Mouse (Mus musculus): Measurements from ENCODE around the gene Hmga1b. TPM values are rescaled to one million over a fixed set of nuclear protein-coding genes. Genes with fewer than 3 reads are reported as not detected.

Gene Hmga1b
- polyA plus RNA-seq (2012; rRNA removed), result 1.5 and 3.1 TPM in 2 replicates

GRCm38 (mm10) chr11:120762672-120763041 lies at the start of gene Hmga1b:
Gene Hmga1b, plus strand, starts transcription at chr11:120762794.

GRCm38 (mm10) chr11:120713580-120714518 lies 48.7 kb upstream of the Hmga1b start, which contains the start of the genes Cenpx and Lrrc45:
Gene Cenpx, minus strand, starts transcription at chr11:120713738.
Gene Lrrc45, plus strand, starts transcription at chr11:120713925.

DNA sequence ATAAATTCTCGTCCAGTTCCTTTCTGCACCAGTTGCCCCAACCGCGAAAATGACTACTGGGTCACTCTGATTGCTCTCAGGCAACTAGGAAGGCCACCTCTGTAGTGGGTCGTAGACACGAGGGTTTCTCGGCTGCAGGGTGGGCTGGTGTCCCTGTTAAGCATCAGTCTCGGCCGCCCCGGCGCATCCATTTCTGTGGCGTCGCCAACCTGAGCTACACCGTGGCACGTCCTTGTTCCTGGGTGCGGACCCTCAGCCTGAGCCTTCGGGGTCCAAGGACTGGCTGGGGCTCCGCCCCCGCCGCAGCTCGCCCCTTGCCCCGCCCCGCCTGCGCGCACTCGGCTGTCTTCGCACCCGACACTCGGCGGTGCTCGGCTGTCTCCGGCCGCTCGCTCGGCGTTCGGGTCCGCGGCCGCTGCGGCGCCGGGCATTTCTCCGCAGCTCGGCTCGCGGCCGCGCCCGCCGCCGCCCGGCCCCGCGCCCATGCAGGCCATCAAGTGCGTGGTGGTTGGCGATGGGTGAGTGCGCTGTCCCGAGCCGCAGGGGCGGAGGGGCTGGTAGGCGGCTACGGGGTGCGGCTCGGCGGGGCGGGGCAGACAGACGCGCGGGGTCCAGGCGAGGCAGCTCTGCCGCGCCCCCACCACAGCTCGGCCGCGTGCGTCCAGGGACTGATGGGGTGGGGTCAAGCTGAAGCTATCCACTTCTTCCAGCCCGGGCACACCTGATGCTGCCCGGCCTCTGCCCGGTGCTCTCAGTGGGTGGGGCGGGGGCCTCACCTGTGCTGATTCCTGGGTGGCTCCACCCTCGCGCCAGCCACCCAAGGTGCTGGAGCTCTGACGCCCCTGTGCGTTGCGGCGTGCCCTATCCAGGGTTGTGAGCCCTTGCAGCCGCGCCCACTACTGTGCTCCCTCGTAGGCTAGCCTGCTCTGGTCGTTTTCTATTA lies 41.2 kb upstream of the Hmga1b start, which contains the start of gene Rac3:
TSS of gene Rac3 (plus strand) at position 347 of the 943 bp plus-strand sequence.

GRCm38 (mm10) chr11:120727169-120727527 lies 35.4 kb upstream of the Hmga1b start, which contains the start of gene Dcxr:
Gene Dcxr, minus strand, starts transcription at chr11:120727281.

DNA sequence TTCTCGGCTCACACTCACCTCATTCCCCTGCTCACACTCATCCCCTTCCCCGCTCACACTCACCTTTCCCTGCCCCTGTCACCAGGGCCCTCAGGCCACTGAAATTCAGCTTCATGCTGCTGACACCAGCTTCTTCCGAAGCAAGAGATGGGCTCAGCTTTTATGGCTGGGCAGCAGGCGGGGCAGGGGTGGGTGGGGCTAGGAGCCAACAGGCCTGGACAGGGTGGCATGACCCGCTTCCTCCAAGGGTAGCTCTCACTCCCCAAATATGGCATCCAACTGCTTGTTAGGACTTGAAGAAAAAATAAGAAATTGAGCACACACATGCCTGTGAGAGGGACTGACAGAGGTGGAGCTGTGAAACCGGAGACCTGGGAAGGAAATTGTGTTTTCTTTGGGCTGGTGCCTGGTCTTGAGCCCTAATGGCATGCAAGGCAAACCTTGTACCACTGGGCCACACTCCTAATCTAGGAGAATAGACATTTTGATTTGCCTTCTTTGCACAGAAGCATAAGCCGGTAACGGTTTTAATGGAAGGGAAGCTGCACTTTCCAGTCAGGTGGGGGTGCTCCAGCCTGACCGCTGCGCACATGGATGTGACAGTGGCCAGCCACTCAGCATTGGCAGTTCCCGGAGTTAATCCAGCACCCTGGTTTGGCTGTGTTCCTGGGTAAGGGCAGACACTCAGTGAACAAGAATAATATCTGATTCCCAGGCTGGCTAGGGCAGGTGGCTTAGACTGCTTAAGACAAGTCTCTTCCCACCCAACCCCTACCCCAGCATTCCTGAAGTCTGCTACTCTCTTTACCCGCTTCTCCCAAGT lies 30.5 kb upstream of the Hmga1b start, which contains the start of gene Cbr2:
TSS of gene Cbr2 (minus strand) at position 257 of the 823 bp plus-strand sequence.

DNA sequence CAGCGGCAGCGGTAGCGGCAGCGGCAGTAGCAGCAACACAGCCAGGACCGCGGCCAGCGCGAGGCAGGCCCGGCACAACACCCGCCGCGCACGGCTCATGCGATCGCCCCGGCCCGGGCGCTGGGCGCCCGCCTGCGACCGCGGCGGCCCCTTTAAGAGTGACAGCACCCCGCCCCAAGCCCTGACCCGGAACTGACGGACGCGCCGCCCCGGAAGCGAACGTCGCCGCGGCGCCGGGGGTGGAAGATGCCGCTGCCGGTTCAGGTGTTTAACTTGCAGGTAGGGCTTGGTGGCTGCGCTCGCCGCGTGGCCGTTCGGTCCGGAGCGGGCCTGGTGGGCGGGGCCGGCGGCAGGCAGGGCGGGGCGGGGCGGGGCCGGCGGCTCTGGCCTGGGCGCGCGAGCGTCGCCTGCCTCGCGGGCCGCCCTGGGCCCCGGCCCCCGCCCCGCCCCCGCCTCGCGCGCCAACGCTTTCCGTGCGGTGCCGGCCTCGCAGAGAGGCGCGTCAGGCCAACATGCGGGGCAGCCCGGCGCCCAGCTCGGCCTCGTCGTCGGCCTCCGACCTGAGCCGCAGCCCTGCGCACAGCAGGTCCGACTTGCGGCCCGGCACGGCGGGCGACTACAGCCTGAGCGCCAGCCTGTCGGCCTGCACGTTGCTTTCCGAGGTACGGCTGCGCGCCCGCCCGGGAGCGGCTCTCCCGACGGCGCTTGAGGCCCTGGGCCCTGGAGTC lies 21.6 kb downstream of the Hmga1b start, which contains the start of the genes Rfng and Gps1:
TSS of gene Rfng (minus strand) at position 144 of the 728 bp plus-strand sequence.
TSS of gene Gps1 (plus strand) at position 209 of the 728 bp plus-strand sequence.

GRCm38 (mm10) chr11:120795756-120796613 lies 33.4 kb downstream of the Hmga1b start, which contains the start of gene Dus1l:
Gene Dus1l, minus strand, starts transcription at chr11:120796403.

Other genes with a start within 250 kb of the Hmga1b start
- gene Gcgr, start 232.1 kb upstream of the Hmga1b start, polyA plus RNA-seq (2012; rRNA removed), result 0.35 and 0.95 TPM in 2 replicates
- gene Mcrip1, start 213.1 kb upstream of the Hmga1b start, polyA plus RNA-seq (2012; rRNA removed), result 51.3 and 59.4 TPM in 2 replicates
- 0.22 TPM in 1 of 2 replicates, not detected in the other for gene Ppp1r27, start 211.7 kb upstream of the Hmga1b start, polyA plus RNA-seq (2012; rRNA removed)
- gene P4hb, start 189.5 kb upstream of the Hmga1b start, polyA plus RNA-seq (2012; rRNA removed), result 238 and 254 TPM in 2 replicates
- 643 and 823 TPM in 2 replicates for gene Arhgdia, start 181.2 kb upstream of the Hmga1b start, polyA plus RNA-seq (2012; rRNA removed)
- gene Alyref, start 164.4 kb upstream of the Hmga1b start, polyA plus RNA-seq (2012; rRNA removed), result 25.4 and 31.6 TPM in 2 replicates
- 119 and 133 TPM in 2 replicates for gene Anapc11, start 164.4 kb upstream of the Hmga1b start, polyA plus RNA-seq (2012; rRNA removed)
- 5.5 and 6.3 TPM in 2 replicates for gene Npb, start 154.3 kb upstream of the Hmga1b start, polyA plus RNA-seq (2012; rRNA removed)
- gene Pcyt2, start 144.9 kb upstream of the Hmga1b start, polyA plus RNA-seq (2012; rRNA removed), result 325 and 389 TPM in 2 replicates
- 109 and 125 TPM in 2 replicates for gene Sirt7, start 137.6 kb upstream of the Hmga1b start, polyA plus RNA-seq (2012; rRNA removed)
- 32.4 and 38.3 TPM in 2 replicates for gene Mafg, start 129.2 kb upstream of the Hmga1b start, polyA plus RNA-seq (2012; rRNA removed)
- gene Pycr1, start 119.0 kb upstream of the Hmga1b start, polyA plus RNA-seq (2012; rRNA removed), result 30.3 and 39.3 TPM in 2 replicates
- 0.13 and 0.42 TPM in 2 replicates for gene Myadml2, start 114.6 kb upstream of the Hmga1b start, polyA plus RNA-seq (2012; rRNA removed)
- 0.80 and 0.83 TPM in 2 replicates for gene Notum, start 101.6 kb upstream of the Hmga1b start, polyA plus RNA-seq (2012; rRNA removed)
- 93.2 and 102 TPM in 2 replicates for gene Aspscr1, start 89.8 kb upstream of the Hmga1b start, polyA plus RNA-seq (2012; rRNA removed)
- gene Cenpx, start 49.1 kb upstream of the Hmga1b start, polyA plus RNA-seq (2012; rRNA removed), result 73.6 and 85.1 TPM in 2 replicates
- gene Lrrc45, start 48.9 kb upstream of the Hmga1b start, polyA plus RNA-seq (2012; rRNA removed), result 39.0 and 42.1 TPM in 2 replicates
- gene Rac3, start 41.3 kb upstream of the Hmga1b start, polyA plus RNA-seq (2012; rRNA removed), result 18.7 and 26.9 TPM in 2 replicates
- gene Dcxr, start 35.5 kb upstream of the Hmga1b start, polyA plus RNA-seq (2012; rRNA removed), result 198 and 220 TPM in 2 replicates
- gene Cbr2, start 30.7 kb upstream of the Hmga1b start, polyA plus RNA-seq (2012; rRNA removed), result 100 and 126 TPM in 2 replicates
- gene Rfng, start 21.4 kb downstream of the Hmga1b start, polyA plus RNA-seq (2012; rRNA removed), result 61.7 and 67.2 TPM in 2 replicates
- gene Gps1, start 21.5 kb downstream of the Hmga1b start, polyA plus RNA-seq (2012; rRNA removed), result 119 and 127 TPM in 2 replicates
- gene Dus1l, start 33.6 kb downstream of the Hmga1b start, polyA plus RNA-seq (2012; rRNA removed), result 36.2 and 39.8 TPM in 2 replicates
- 355 and 470 TPM in 2 replicates for gene Fasn, start 61.8 kb downstream of the Hmga1b start, polyA plus RNA-seq (2012; rRNA removed)
- 1.3 and 1.5 TPM in 2 replicates for gene Ccdc57, start 170.1 kb downstream of the Hmga1b start, polyA plus RNA-seq (2012; rRNA removed)
- gene Slc16a3, start 185.7 kb downstream of the Hmga1b start, polyA plus RNA-seq (2012; rRNA removed), result 14.8 and 25.6 TPM in 2 replicates
- 67.9 and 71.9 TPM in 2 replicates for gene Csnk1d, start 228.5 kb downstream of the Hmga1b start, polyA plus RNA-seq (2012; rRNA removed)

Data from colon, adult 2 months (tissue).